Mouse (Mus musculus) lung, postnatal 25 days (tissue): ENCODE measurements around the gene Dcaf11.

Experiments
- DNase-seq: peaks from one replicate; pipeline ENCODE4 v3.0.0; 2022; ENCODE audit warnings: low spot score

Gene Dcaf11

GRCm38 (mm10) chr14:55559799-55560201 is at the start of gene Dcaf11:
TSS of gene Dcaf11 (plus strand) at chr14:55560006.
- DNase-seq = peak; percentile 94

GRCm38 (mm10) chr14:55510125-55510731 is 49.6 kb upstream of the Dcaf11 start, which contains the start of gene Cpne6:
TSS of gene Cpne6 (plus strand) at chr14:55510445.
- no peak for DNase-seq

GRCm38 (mm10) chr14:55511037-55511436 is 48.8 kb upstream of the Dcaf11 start:
- no peak for DNase-seq

- DNase-seq = no peak
Measured at GRCm38 (mm10) chr14:55513927-55514326, 45.9 kb upstream of the Dcaf11 start.

GRCm38 (mm10) chr14:55515846-55516245 is 44.0 kb upstream of the Dcaf11 start:
- no peak for DNase-seq

- DNase-seq = no peak
Measured at GRCm38 (mm10) chr14:55518897-55519296, 40.9 kb upstream of the Dcaf11 start.

- DNase-seq = no peak
Measured at GRCm38 (mm10) chr14:55519604-55520003, 40.2 kb upstream of the Dcaf11 start.

- DNase-seq = peak; percentile 5
Measured at GRCm38 (mm10) chr14:55520451-55521361, 39.1 kb upstream of the Dcaf11 start.

- no peak for DNase-seq
Measured at GRCm38 (mm10) chr14:55524062-55524461, 35.7 kb upstream of the Dcaf11 start.

- DNase-seq = no peak
Measured at GRCm38 (mm10) chr14:55524785-55525184, 35.0 kb upstream of the Dcaf11 start, which contains the start of gene Nrl. TSS of gene Nrl (minus strand) at chr14:55524981.

GRCm38 (mm10) chr14:55526674-55527073 is 33.1 kb upstream of the Dcaf11 start:
- no peak for DNase-seq

GRCm38 (mm10) chr14:55527940-55528339 is 31.9 kb upstream of the Dcaf11 start:
- peak; percentile 39 for DNase-seq

- DNase-seq = no peak
Measured at GRCm38 (mm10) chr14:55536116-55536745, 23.6 kb upstream of the Dcaf11 start.

- peak; percentile 94 for DNase-seq
Measured at GRCm38 (mm10) chr14:55540067-55540786, 19.6 kb upstream of the Dcaf11 start, which contains the start of gene Pck2. TSS of gene Pck2 (plus strand) at chr14:55540266.

GRCm38 (mm10) chr14:55540787-55541321 is 19.0 kb upstream of the Dcaf11 start:
- peak; percentile 79 for DNase-seq

- DNase-seq = no peak
Measured at GRCm38 (mm10) chr14:55542268-55542667, 17.5 kb upstream of the Dcaf11 start.

GRCm38 (mm10) chr14:55544334-55544733 is 15.5 kb upstream of the Dcaf11 start:
- DNase-seq = no peak

- no peak for DNase-seq
Measured at GRCm38 (mm10) chr14:55550191-55550590, 9.6 kb upstream of the Dcaf11 start.

- no peak for DNase-seq
Measured at GRCm38 (mm10) chr14:55551347-55551746, 8.5 kb upstream of the Dcaf11 start.

GRCm38 (mm10) chr14:55551794-55552193 is 8.0 kb upstream of the Dcaf11 start:
- DNase-seq = no peak

GRCm38 (mm10) chr14:55554635-55555034 is 5.2 kb upstream of the Dcaf11 start:
- DNase-seq = no peak

- no peak for DNase-seq
Measured at GRCm38 (mm10) chr14:55555788-55556187, 4.0 kb upstream of the Dcaf11 start.
